Mouse (Mus musculus) CH12.LX (cell line): ENCODE measurements at regions not wholly inside any gene's neighbourhood (a gene's known extent, or its start where the extent isn't known, plus 50 kb on each side); places are given as distances from the start of the nearest gene placed in this dataset.
"Not testable (repeated sequence)": the region's sequence is repeated elsewhere in the genome, so short reads cannot be mapped to it uniquely, and the experiment has no call there.

Source experiments
- DNase-seq: peaks from one replicate; pipeline ENCODE4 v3.0.0-alpha.2; 2013; ENCODE audit errors: extremely low read depth
- H3K27ac ChIP-seq: 2 replicates; pipeline ENCODE4 v1.5.1; 2012; ENCODE audit warnings: low read depth, mild to moderate bottlenecking, control low read depth, moderate library complexity; ENCODE audit not compliant: insufficient read depth
- H3K27me3 ChIP-seq: replicated peaks from 2 replicates; pipeline ENCODE3; 2012; ENCODE audit warnings: inconsistent platforms
- H3K36me3 ChIP-seq, 2 experiments: replicated peaks in 1 of 2; 2 replicates each; pipeline versions ENCODE3 to v1.6.1; 2012; ENCODE audit warnings: inconsistent platforms in 1 of 2, low read length in 1 of 2, mild to moderate bottlenecking in 1 of 2, mixed read lengths in 1 of 2, moderate library complexity in 1 of 2; ENCODE audit not compliant: control insufficient read depth in 1 of 2, insufficient read depth in 1 of 2
- H3K4me1 ChIP-seq, 2 experiments: 2 replicates each; pipeline ENCODE4 v1.6.1; 2012; ENCODE audit warnings: inconsistent platforms in 1 of 2, moderate library complexity in 1 of 2; ENCODE audit not compliant: insufficient read depth in 2 of 2, control insufficient read depth in 1 of 2
- H3K4me2 ChIP-seq: 2 replicates; pipeline ENCODE4 v1.6.1; 2012; ENCODE audit warnings: low read depth, mild to moderate bottlenecking, control low read depth; ENCODE audit not compliant: poor library complexity, insufficient read depth, severe bottlenecking
- H3K4me3 ChIP-seq, 3 experiments: fragments of 150-350 bp in 1 of 3; sonication (generic) in 1 of 3; replicated peaks in 1 of 3; 2 replicates each; pipeline versions ENCODE3 to v1.5.1; 2011 to 2012; ENCODE audit warnings: low read depth in 2 of 3, low read length in 2 of 3, mild to moderate bottlenecking in 2 of 3, moderate library complexity in 2 of 3, control low read depth in 1 of 3, improper control_type of control experiment in 1 of 3, inconsistent platforms in 1 of 3, mixed read lengths in 1 of 3; ENCODE audit not compliant: poor library complexity in 1 of 3
- H3K79me2 ChIP-seq: replicated peaks from 2 replicates; pipeline ENCODE4 v1.6.1; 2012; ENCODE audit warnings: mild to moderate bottlenecking, moderate library complexity; ENCODE audit not compliant: control insufficient read depth, poor library complexity, insufficient read depth, severe bottlenecking; ENCODE audit errors: extremely low read depth
- H3K9ac ChIP-seq: 2 replicates; pipeline ENCODE4 v1.6.1; 2012; ENCODE audit warnings: low read depth, mild to moderate bottlenecking, control low read depth, moderate library complexity; ENCODE audit not compliant: insufficient read depth
- H3K9me3 ChIP-seq: replicated peaks from 2 replicates; pipeline ENCODE3; 2012; ENCODE audit warnings: low read length, inconsistent platforms, mixed read lengths
- CTCF ChIP-seq, 2 experiments: IDR thresholded peaks in 1 of 2; conservative IDR thresholded peaks in 1 of 2; 2 replicates each; pipeline ENCODE4 v1.5.1; 2011 to 2012; ENCODE audit warnings: low read depth in 2 of 2, low read length in 2 of 2, improper control_type of control experiment in 1 of 2, inconsistent platforms in 1 of 2, mild to moderate bottlenecking in 1 of 2, moderate library complexity in 1 of 2
- RAD21 ChIP-seq: IDR thresholded peaks from 2 replicates; pipeline ENCODE4 v1.6.1; 2011; ENCODE audit warnings: low read depth, mild to moderate bottlenecking, low read length, improper control_type of control experiment, moderate library complexity
- ZNF384 ChIP-seq: IDR thresholded peaks from 2 replicates; pipeline ENCODE4 v1.6.1; 2012; ENCODE audit warnings: low read depth, low read length, improper control_type of control experiment, inconsistent platforms
- dilution Hi-C: fragments of 300-500 bp; cut with MboI; formaldehyde crosslinking; loops from 2 replicates; pipeline ENCODE4 v1.14.3; 2020; ENCODE audit warnings: low sequenced_read_pairs; ENCODE audit not compliant: extremely low pct_unique_long_range_greater_than_20kb, extremely low pct_ligation_motif_present
- in situ Hi-C: fragments of 300-500 bp; cut with MboI; formaldehyde crosslinking; loops from 3 replicates; pipeline ENCODE4 v1.14.3; 2019; ENCODE audit warnings: low sequenced_read_pairs, low pct_ligation_motif_present, low pct_unique_long_range_greater_than_20kb, mixed read lengths

DNA sequence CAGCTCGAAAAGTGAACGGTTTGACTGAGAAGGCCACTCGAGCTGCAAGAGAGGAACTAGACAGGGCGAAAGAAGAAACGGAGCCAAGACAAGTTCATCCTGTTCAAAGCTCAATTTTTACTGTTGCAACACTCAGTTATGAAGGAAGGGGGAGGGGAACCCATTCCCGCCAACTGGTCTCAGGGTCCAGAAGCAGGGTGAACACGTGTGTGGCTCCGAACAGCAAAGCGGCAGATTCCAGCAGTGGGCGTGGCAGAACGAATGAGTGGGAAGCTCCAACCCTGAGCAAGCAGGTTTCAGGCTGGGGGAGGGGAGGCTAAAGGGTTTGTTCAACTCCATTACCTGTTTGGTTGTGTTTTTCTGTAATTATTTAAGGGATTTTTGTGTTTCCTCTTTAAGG lies 193.8 kb downstream of the Gm17267 start:
- H3K27ac ChIP-seq, H3K9ac ChIP-seq, dilution Hi-C loops, H3K27me3 ChIP-seq, H3K4me1 ChIP-seq, H3K9me3 ChIP-seq, H3K4me3 ChIP-seq, H3K4me2 ChIP-seq, in situ Hi-C loops, H3K36me3 ChIP-seq, H3K79me2 ChIP-seq, DNase-seq: not testable (repeated sequence)

DNA sequence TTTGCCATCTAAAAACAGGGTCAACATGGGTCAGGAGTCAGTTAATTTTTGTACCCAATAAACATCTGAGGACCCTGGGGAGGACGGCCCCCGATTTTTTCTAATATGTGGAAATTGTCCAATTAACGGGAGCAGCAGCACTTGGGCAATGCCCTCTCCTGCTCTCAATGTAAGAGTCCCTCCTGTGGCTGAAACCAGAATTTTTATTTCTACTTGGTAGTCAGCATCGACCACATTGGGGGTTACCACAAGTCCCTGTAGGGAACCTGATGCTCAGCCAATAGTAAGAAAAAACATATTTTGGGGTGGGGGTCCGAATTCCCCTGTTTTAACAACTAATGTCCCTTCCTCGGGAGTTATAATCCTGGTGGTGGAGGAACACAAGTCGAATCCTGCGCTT lies 205.9 kb downstream of the Gm17267 start:
- H3K4me2 ChIP-seq, H3K9me3 ChIP-seq, H3K27ac ChIP-seq, H3K79me2 ChIP-seq, H3K27me3 ChIP-seq, dilution Hi-C loops, H3K4me1 ChIP-seq, in situ Hi-C loops, H3K36me3 ChIP-seq, H3K4me3 ChIP-seq, H3K9ac ChIP-seq: not testable (repeated sequence)
- TF ChIP-seq RAD21, result peak; percentile 14
- peak in 1 of 2 experiments; percentile 19; a peak in 1 of 4 replicates for TF ChIP-seq CTCF (conservative IDR thresholded peaks at IDR 0.05 in 1 of 2, IDR thresholded peaks at IDR 0.05 in 1 of 2; ENCODE audit: low read depth in 2 of 2, low read length in 2 of 2)
- DNase-seq, result peak; percentile 10

DNA sequence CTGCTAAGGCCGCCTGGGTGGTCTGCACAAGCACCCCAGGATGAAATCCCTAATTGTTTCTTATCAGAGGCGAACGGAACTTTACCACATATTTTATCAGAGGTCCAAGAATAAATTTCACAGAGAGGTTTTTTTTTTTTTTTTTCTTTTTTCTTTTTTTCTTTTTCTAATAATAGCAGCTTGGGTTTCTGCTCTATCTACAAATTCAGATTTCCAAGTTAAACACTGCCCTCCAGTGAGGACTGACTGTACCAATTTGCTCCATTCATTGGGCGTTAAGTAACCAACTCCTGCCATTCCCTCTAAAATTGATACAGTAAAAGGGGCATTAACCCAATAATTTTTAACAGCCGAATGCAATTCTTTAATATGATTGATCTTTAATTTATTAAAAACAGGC lies 207.0 kb downstream of the Gm17267 start:
- H3K27me3 ChIP-seq, H3K4me2 ChIP-seq, in situ Hi-C loops, H3K9me3 ChIP-seq, H3K27ac ChIP-seq, H3K9ac ChIP-seq, H3K79me2 ChIP-seq, H3K4me3 ChIP-seq, H3K4me1 ChIP-seq, dilution Hi-C loops, H3K36me3 ChIP-seq: not testable (repeated sequence)
- DNase-seq, result peak; percentile 7
- TF ChIP-seq ZNF384, result peak; percentile 83
- peak; percentile 38 for TF ChIP-seq RAD21

DNA sequence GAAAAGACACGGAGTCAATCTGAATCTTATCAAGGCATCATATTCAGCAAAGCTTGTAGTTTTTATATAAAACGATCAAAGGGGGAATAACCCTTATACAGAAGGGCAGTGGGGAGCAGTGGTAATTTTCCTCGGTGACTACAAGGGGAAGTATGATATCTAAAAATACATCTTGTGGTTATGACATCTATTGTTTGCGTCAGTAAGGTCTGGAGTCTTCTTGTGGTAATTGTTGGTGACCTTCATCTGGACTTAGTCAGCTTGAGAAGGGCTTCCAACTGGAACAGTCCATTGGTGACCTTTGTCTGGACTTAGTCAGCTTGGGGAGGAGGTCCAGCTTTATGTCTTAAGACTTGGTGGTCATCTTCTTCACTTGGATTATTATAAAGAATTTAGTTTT lies 208.9 kb downstream of the Gm17267 start:
- dilution Hi-C loops, H3K27ac ChIP-seq, H3K36me3 ChIP-seq, H3K27me3 ChIP-seq, in situ Hi-C loops, H3K9ac ChIP-seq, H3K4me3 ChIP-seq, H3K9me3 ChIP-seq, H3K4me1 ChIP-seq, H3K79me2 ChIP-seq, H3K4me2 ChIP-seq: not testable (repeated sequence)
- DNase-seq, result peak; percentile 3
